Mouse (Mus musculus) liver, adult 2 months (tissue): ENCODE results near the gene Ldah. TPM values are rescaled to one million over a fixed set of nuclear protein-coding genes. Genes with fewer than 3 reads are reported as not detected.

Experiments used
- DNase-seq: peaks from one replicate; pipeline ENCODE4 v3.0.0-alpha.2; 2011; ENCODE audit warnings: low read depth, low spot score; ENCODE audit errors: extremely low read depth
- H3K27ac ChIP-seq: fragments of 200-500 bp; replicated peaks from 2 replicates; pipeline ENCODE4 v1.5.1; 2012; ENCODE audit warnings: low read depth, mild to moderate bottlenecking, control low read depth, inconsistent platforms, low read length; ENCODE audit not compliant: insufficient read depth
- H3K27me3 ChIP-seq: fragments of 200-500 bp; 2 replicates; pipeline ENCODE4 v1.6.1; 2012; ENCODE audit warnings: mild to moderate bottlenecking, moderate library complexity, low read length, inconsistent platforms; ENCODE audit not compliant: control insufficient read depth, insufficient read depth
- H3K36me3 ChIP-seq: fragments of 200-500 bp; 2 replicates; pipeline ENCODE4 v1.6.1; 2012; ENCODE audit warnings: low read length, inconsistent platforms; ENCODE audit not compliant: control insufficient read depth, insufficient read depth
- H3K4me1 ChIP-seq: fragments of 200-500 bp; 2 replicates; pipeline ENCODE4 v1.6.1; 2011; ENCODE audit warnings: low read length; ENCODE audit not compliant: control insufficient read depth, insufficient read depth
- H3K4me3 ChIP-seq: fragments of 200-500 bp; 2 replicates; pipeline ENCODE4 v1.5.1; 2011; ENCODE audit warnings: low read depth, mild to moderate bottlenecking, control low read depth, low read length, moderate library complexity; ENCODE audit not compliant: insufficient read depth
- H3K79me2 ChIP-seq: fragments of 200-500 bp; 2 replicates; pipeline ENCODE4 v1.6.1; 2012; ENCODE audit warnings: inconsistent platforms, mild to moderate bottlenecking, low read length, moderate library complexity; ENCODE audit not compliant: control insufficient read depth, insufficient read depth
- H3K9ac ChIP-seq: fragments of 200-500 bp; 2 replicates; pipeline ENCODE4 v1.6.1; 2012; ENCODE audit warnings: low read depth, mild to moderate bottlenecking, control low read depth, inconsistent platforms, low read length
- CTCF ChIP-seq: fragments of 200-500 bp; IDR thresholded peaks from 2 replicates; pipeline ENCODE4 v1.5.1; 2011; ENCODE audit warnings: low read depth, low read length, control low read depth
- POLR2A ChIP-seq: fragments of 200-500 bp; IDR thresholded peaks from 2 replicates; pipeline ENCODE4 v1.6.1; 2011; ENCODE audit warnings: low read length, control low read depth; ENCODE audit not compliant: insufficient read depth; ENCODE audit errors: extremely low read depth
- WGBS: fragments of 180-500 bp; shearing (Covaris S2); methylation state at CpG from one replicate; pipeline ENCODE4 v1.1.7; 2018; 5-methylcytosine and 5-hydroxymethylcytosine counted together
- polyA plus RNA-seq: library from polyadenylated mRNA; depleted of rRNA; stranded (reverse); fragments of >200 nt; gene quantifications from 2 replicates; pipeline ENCODE4 v1.2.3, GENCODE M21; 2012
- total RNA-seq: library from RNA; depleted of rRNA; stranded (reverse); fragments of >200 nt; gene quantifications from 2 replicates; pipeline ENCODE4 v1.2.3, GENCODE M21; 2014

The Ldah gene
- total and polyA plus RNA-seq, 2 experiments = 22.5 to 30.3 TPM

- WGBS = 3% methylated on average over 53 of the region's 53 CpGs
- Histone ChIP-seq H3K9ac (0 out of 2 replicates have a peak within 1 kb of the TSS, but pooled peaks have one; percentile 19), H3K36me3 (no peaks in the 10 kb centered on the region), H3K27me3 (peaks cover 34% of the 10 kb centered on the region), H3K4me3 (peak within 1 kb of the TSS; percentile 17; the same call in 1 of the 2 replicates), H3K27ac (no peak within 1 kb of the TSS), H3K79me2 (no peaks in the 10 kb centered on the region), H3K4me1 (peaks cover 3% of the 10 kb centered on the region)
- DNase-seq = no peak
- TF ChIP-seq CTCF = peak; percentile 24; the same call in 1 of the 2 replicates
- no peak for TF ChIP-seq POLR2A
Measured at GRCm38 (mm10) chr12:8301841-8302431, 94.0 kb downstream of the Ldah start, which contains the start of gene Gdf7. TSS of gene Gdf7 (minus strand) at chr12:8301954.

GRCm38 (mm10) chr12:8305258-8305657 is 97.4 kb downstream of the Ldah start:
- Histone ChIP-seq H3K36me3 (no peaks in the 10 kb centered on the region), H3K27ac (no peak overlapping the region), H3K4me3 (no peak overlapping the region), H3K27me3 (peaks cover 17% of the 10 kb centered on the region), H3K9ac (no peak overlapping the region), H3K79me2 (no peaks in the 10 kb centered on the region), H3K4me1 (no peaks in the 10 kb centered on the region)
- 48% methylated on average over 2 of the region's 2 CpGs for WGBS
- no peak for DNase-seq
- TF ChIP-seq CTCF (no peak), POLR2A (no peak)

GRCm38 (mm10) chr12:8306432-8306831 is 98.5 kb downstream of the Ldah start:
- peaks cover 10% of the 10 kb centered on the region for H3K27me3 ChIP-seq

GRCm38 (mm10) chr12:8306910-8307309 is 99.0 kb downstream of the Ldah start:
- DNase-seq = peak; percentile 38
- TF ChIP-seq CTCF (no peak), POLR2A (no peak)
- no peak overlapping the region for H3K27ac ChIP-seq
- no peak overlapping the region for H3K9ac ChIP-seq
- WGBS = 52% methylated on average over 1 of the region's 1 CpGs
- H3K27me3 ChIP-seq = peaks cover 5% of the 10 kb centered on the region
- H3K36me3 ChIP-seq = no peaks in the 10 kb centered on the region
- no peak overlapping the region for H3K4me3 ChIP-seq
- H3K79me2 ChIP-seq = no peaks in the 10 kb centered on the region
- H3K4me1 ChIP-seq = no peaks in the 10 kb centered on the region

More at GRCm38 (mm10) chr12:8306432-8306831, 98.5 kb downstream of the Ldah start:
- TF ChIP-seq CTCF (peak; percentile 77), POLR2A (no peak)
- H3K27ac ChIP-seq = no peak overlapping the region
- no peak overlapping the region for H3K4me3 ChIP-seq
- no peaks in the 10 kb centered on the region for H3K4me1 ChIP-seq
- H3K36me3 ChIP-seq = no peaks in the 10 kb centered on the region
- no peaks in the 10 kb centered on the region for H3K79me2 ChIP-seq
- WGBS = 13% methylated on average over 5 of the region's 5 CpGs
- DNase-seq = peak; percentile 49
- H3K9ac ChIP-seq = no peak overlapping the region

- Histone ChIP-seq H3K4me1 (peaks cover 2% of the 10 kb centered on the region; the same call in 1 of the 2 replicates), H3K4me3 (no peak overlapping the region), H3K36me3 (no peaks in the 10 kb centered on the region), H3K27ac (no peak overlapping the region), H3K79me2 (no peaks in the 10 kb centered on the region), H3K9ac (no peak overlapping the region), H3K27me3 (no peaks in the 10 kb centered on the region)
- 60% methylated on average over 17 of the region's 17 CpGs for WGBS
- DNase-seq = no peak
- TF ChIP-seq CTCF (no peak), POLR2A (no peak)
Measured at GRCm38 (mm10) chr12:8310992-8311391, 103.1 kb downstream of the Ldah start.

GRCm38 (mm10) chr12:8312266-8312665 is 104.4 kb downstream of the Ldah start:
- Histone ChIP-seq H3K4me3 (no peak overlapping the region), H3K4me1 (peaks cover 2% of the 10 kb centered on the region; the same call in 1 of the 2 replicates), H3K79me2 (no peaks in the 10 kb centered on the region), H3K27ac (no peak overlapping the region), H3K27me3 (no peaks in the 10 kb centered on the region), H3K36me3 (no peaks in the 10 kb centered on the region), H3K9ac (no peak overlapping the region)
- 84% methylated on average over 4 of the region's 4 CpGs for WGBS
- no peak for DNase-seq
- no peak for TF ChIP-seq POLR2A
- no peak for TF ChIP-seq CTCF
